In genomic region chr4:126130502-126130901, GRCm38 (mm10) we compare ENCODE assay signal across 8 mouse cellular contexts. TPM values are rescaled to one million over a fixed set of nuclear protein-coding genes. Genes with fewer than 3 reads are reported as not detected.
DNase-seq lines count a peak whose midpoint lies in the region; ATAC-seq and TF ChIP-seq lines count a peak whose summit lies in the region.
"Had no signal": no experiment of that assay in that cellular context is flagged by ENCODE, and none has a peak within 500 bp of the region (broad histone marks: within the 10 kb centered on the region; RNA-seq: fewer than 3 reads in every experiment).

No protein-coding gene starts in this region.

- no peak overlapping the region for H3K4me3 ChIP-seq in lung, embryonic 15.5 days
- no peak overlapping the region for H3K4me3 ChIP-seq in lung, adult 2 months (replicated peaks; ENCODE audit: extremely low read depth, low read depth, low read length)
- no peak overlapping the region for H3K4me3 ChIP-seq in intestine, embryonic 14.5 days (ENCODE audit: low read depth, low read length)
- H3K4me3 ChIP-seq in liver, embryonic 11.5 days (ENCODE audit: low read depth, low read length) = no peak overlapping the region
- no peak overlapping the region for H3K4me3 ChIP-seq in stomach, postnatal 0 days (ENCODE audit: low read depth, low read length)
- H3K4me3 ChIP-seq: erythroblast, embryonic 14.5 days had no signal

- no peak for TF ChIP-seq EP300 in stomach, postnatal 0 days (optimal IDR thresholded peaks at IDR 0.05)

- no peak for TF ChIP-seq CTCF in lung, adult 2 months (IDR thresholded peaks at IDR 0.05; ENCODE audit: insufficient read depth, low read length)
- no peak for TF ChIP-seq CTCF in stomach, postnatal 0 days (IDR thresholded peaks at IDR 0.05; ENCODE audit: low read depth)

- peaks cover 56% of the 10 kb centered on the region for H3K4me1 ChIP-seq in lung, embryonic 15.5 days
- peaks cover 23% of the 10 kb centered on the region for H3K4me1 ChIP-seq in lung, adult 2 months (ENCODE audit: control insufficient read depth, insufficient read depth, low read length)
- peaks cover 37% of the 10 kb centered on the region for H3K4me1 ChIP-seq in intestine, embryonic 14.5 days (replicated peaks; ENCODE audit: control insufficient read depth, insufficient read depth, low read length)
- peaks cover 5% of the 10 kb centered on the region; the same call in 1 of the 2 replicates for H3K4me1 ChIP-seq in liver, embryonic 11.5 days (replicated peaks; ENCODE audit: control insufficient read depth, insufficient read depth, low read length)
- H3K4me1 ChIP-seq in stomach, postnatal 0 days (replicated peaks; ENCODE audit: control insufficient read depth, insufficient read depth) = no peaks in the 10 kb centered on the region

- TF ChIP-seq POLR2A in lung, adult 2 months (IDR thresholded peaks at IDR 0.05; ENCODE audit: borderline replicate concordance, extremely low read depth, low read depth, low read length) = no peak

- H3K27me3 ChIP-seq in lung, embryonic 15.5 days = no peaks in the 10 kb centered on the region
- H3K27me3 ChIP-seq in intestine, embryonic 14.5 days (replicated peaks; ENCODE audit: control insufficient read depth, insufficient read depth, low read length) = no peaks in the 10 kb centered on the region
- no peaks in the 10 kb centered on the region for H3K27me3 ChIP-seq in liver, embryonic 11.5 days (replicated peaks; ENCODE audit: control insufficient read depth, insufficient read depth, low read length)
- H3K27me3 ChIP-seq in stomach, postnatal 0 days (ENCODE audit: control insufficient read depth, insufficient read depth, low read length) = no peaks in the 10 kb centered on the region

- peak overlapping the region; percentile 32 for H3K4me2 ChIP-seq in lung, embryonic 15.5 days
- peak overlapping the region; percentile 22 for H3K4me2 ChIP-seq in intestine, embryonic 14.5 days (ENCODE audit: low read length)
- no peak overlapping the region for H3K4me2 ChIP-seq in liver, embryonic 11.5 days
- H3K4me2 ChIP-seq in stomach, postnatal 0 days (replicated peaks; ENCODE audit: low read depth) = no peak overlapping the region

- DNase-seq in lung, adult 2 months = no peak
- DNase-seq in intestine, embryonic 14.5 days (ENCODE audit: low spot score) = peak; percentile 73
- no peak for DNase-seq in liver, embryonic 11.5 days (ENCODE audit: low spot score)
- DNase-seq in stomach, postnatal 0 days (ENCODE audit: low spot score) = no peak
- no peak for DNase-seq in gastrocnemius, postnatal 4 days (ENCODE audit: low spot score in 2 of 2)
- no peak for DNase-seq in urinary bladder, postnatal 36 days (ENCODE audit: low spot score in 2 of 2)

- no peaks in the 10 kb centered on the region for H3K9me3 ChIP-seq in lung, embryonic 15.5 days
- no peaks in the 10 kb centered on the region for H3K9me3 ChIP-seq in intestine, embryonic 14.5 days (ENCODE audit: control insufficient read depth, low read length)
- no peaks in the 10 kb centered on the region for H3K9me3 ChIP-seq in liver, embryonic 11.5 days (ENCODE audit: control insufficient read depth, low read length)
- H3K9me3 ChIP-seq in stomach, postnatal 0 days (ENCODE audit: control insufficient read depth, low read length) = no peaks in the 10 kb centered on the region

- WGBS in lung, embryonic 15.5 days = 20% methylated on average over 11 of the region's 11 CpGs
- 24% methylated on average over 11 of the region's 11 CpGs for WGBS in lung, adult 2 months
- WGBS in intestine, embryonic 14.5 days = 18% methylated on average over 11 of the region's 11 CpGs
- WGBS in liver, embryonic 11.5 days = 69% methylated on average over 11 of the region's 11 CpGs
- WGBS in stomach, postnatal 0 days = 32% methylated on average over 11 of the region's 11 CpGs

- no peak overlapping the region for H3K9ac ChIP-seq in lung, embryonic 15.5 days
- no peak overlapping the region for H3K9ac ChIP-seq in intestine, embryonic 14.5 days (ENCODE audit: low read length)
- no peak overlapping the region for H3K9ac ChIP-seq in liver, embryonic 11.5 days (ENCODE audit: low read depth, low read length)
- no peak overlapping the region for H3K9ac ChIP-seq in stomach, postnatal 0 days (ENCODE audit: low read length)

- ATAC-seq in lung, embryonic 15.5 days (ENCODE audit: borderline replicate concordance, extremely low read depth, low FRiP score, low TSS enrichment) = peak; percentile 53
- 0 out of 2 replicates have a peak, but pooled peaks have one; percentile 5 for ATAC-seq in intestine, embryonic 14.5 days (replicated peaks; ENCODE audit: low FRiP score, low TSS enrichment, low read depth)
- ATAC-seq in liver, embryonic 11.5 days (replicated peaks; ENCODE audit: low FRiP score) = no peak
- ATAC-seq in stomach, postnatal 0 days (ENCODE audit: low FRiP score, low TSS enrichment) = no peak

- peak overlapping the region; percentile 96 for H3K27ac ChIP-seq in lung, embryonic 15.5 days
- peak overlapping the region; percentile 89 for H3K27ac ChIP-seq in intestine, embryonic 14.5 days (ENCODE audit: low read depth)
- peak overlapping the region; percentile 64; the same call in 1 of the 2 replicates for H3K27ac ChIP-seq in liver, embryonic 11.5 days (ENCODE audit: low read depth, low read length)
- H3K27ac ChIP-seq in stomach, postnatal 0 days (replicated peaks) = peak overlapping the region; percentile 45

- peaks cover 43% of the 10 kb centered on the region for H3K36me3 ChIP-seq in lung, embryonic 15.5 days
- peaks cover 41% of the 10 kb centered on the region for H3K36me3 ChIP-seq in intestine, embryonic 14.5 days (ENCODE audit: control insufficient read depth, insufficient read depth, low read length)
- peaks cover 8% of the 10 kb centered on the region; the same call in 1 of the 2 replicates for H3K36me3 ChIP-seq in liver, embryonic 11.5 days (ENCODE audit: control insufficient read depth, insufficient read depth, low read length)
- peaks cover 28% of the 10 kb centered on the region for H3K36me3 ChIP-seq in stomach, postnatal 0 days (ENCODE audit: control insufficient read depth, insufficient read depth, low read length)

RNA-seq across cellular contexts. Expression of gene Eva1b, which starts 17.0 kb away (rescaled TPM):
- polyA plus RNA-seq in lung, embryonic 15.5 days (2015; fragmentation: Nextera tagmentation; extraction: Ambion mirVana) = 95.9 and 101 TPM in 2 replicates
- 221 and 295 TPM in 2 replicates for polyA plus RNA-seq in lung, adult 2 months (2012; rRNA removed)
- 61.0 and 63.2 TPM in 2 replicates for polyA plus RNA-seq in intestine, embryonic 14.5 days (2014; fragmentation: Nextera tagmentation; extraction: Ambion mirVana)
- polyA plus RNA-seq in liver, embryonic 11.5 days (2014; fragmentation: Nextera tagmentation; extraction: Ambion mirVana) = 25.3 and 28.1 TPM in 2 replicates
- 39.7 and 39.9 TPM in 2 replicates for polyA plus RNA-seq in stomach, postnatal 0 days (2015; fragmentation: Nextera tagmentation; extraction: Ambion mirVana)
- 10 to 100 TPM; 31.8 to 33.8 TPM for total RNA-seq in gastrocnemius, postnatal 4 days (2021)

RNA-seq across cellular contexts. Expression of gene Stk40, which starts 26.7 kb away (rescaled TPM):
- 37.8 and 40.7 TPM in 2 replicates for polyA plus RNA-seq in lung, embryonic 15.5 days (2015; fragmentation: Nextera tagmentation; extraction: Ambion mirVana)
- 38.0 and 41.1 TPM in 2 replicates for polyA plus RNA-seq in lung, adult 2 months (2012; rRNA removed)
- 22.5 and 23.8 TPM in 2 replicates for polyA plus RNA-seq in intestine, embryonic 14.5 days (2014; fragmentation: Nextera tagmentation; extraction: Ambion mirVana)
- polyA plus RNA-seq in liver, embryonic 11.5 days (2014; fragmentation: Nextera tagmentation; extraction: Ambion mirVana) = 24.4 and 26.7 TPM in 2 replicates
- polyA plus RNA-seq in stomach, postnatal 0 days (2015; fragmentation: Nextera tagmentation; extraction: Ambion mirVana) = 17.3 and 20.2 TPM in 2 replicates
- 10 to 100 TPM; 34.4 to 39.0 TPM for total RNA-seq in gastrocnemius, postnatal 4 days (2021)

RNA-seq across cellular contexts. Expression of gene Sh3d21, which starts 32.8 kb away (rescaled TPM):
- polyA plus RNA-seq in lung, embryonic 15.5 days (2015; fragmentation: Nextera tagmentation; extraction: Ambion mirVana) = 7.2 and 9.4 TPM in 2 replicates
- polyA plus RNA-seq in lung, adult 2 months (2012; rRNA removed) = 6.2 and 7.5 TPM in 2 replicates
- 7.4 and 7.9 TPM in 2 replicates for polyA plus RNA-seq in intestine, embryonic 14.5 days (2014; fragmentation: Nextera tagmentation; extraction: Ambion mirVana)
- 2.3 TPM in 2 replicates for polyA plus RNA-seq in liver, embryonic 11.5 days (2014; fragmentation: Nextera tagmentation; extraction: Ambion mirVana)
- polyA plus RNA-seq in stomach, postnatal 0 days (2015; fragmentation: Nextera tagmentation; extraction: Ambion mirVana) = 8.4 and 12.0 TPM in 2 replicates
- total RNA-seq in gastrocnemius, postnatal 4 days (2021) = 1 to 10 TPM; 2.9 TPM

RNA-seq across cellular contexts. Expression of gene Lsm10, which starts 34.1 kb away (rescaled TPM):
- 50.3 and 54.1 TPM in 2 replicates for polyA plus RNA-seq in lung, embryonic 15.5 days (2015; fragmentation: Nextera tagmentation; extraction: Ambion mirVana)
- 30.2 and 34.8 TPM in 2 replicates for polyA plus RNA-seq in lung, adult 2 months (2012; rRNA removed)
- polyA plus RNA-seq in intestine, embryonic 14.5 days (2014; fragmentation: Nextera tagmentation; extraction: Ambion mirVana) = 55.6 and 58.5 TPM in 2 replicates
- polyA plus RNA-seq in liver, embryonic 11.5 days (2014; fragmentation: Nextera tagmentation; extraction: Ambion mirVana) = 46.6 and 53.3 TPM in 2 replicates
- polyA plus RNA-seq in stomach, postnatal 0 days (2015; fragmentation: Nextera tagmentation; extraction: Ambion mirVana) = 41.8 and 46.5 TPM in 2 replicates
- total RNA-seq in gastrocnemius, postnatal 4 days (2021) = 10 to 100 TPM; 16.2 to 16.9 TPM

Comparison
In these comparisons a context has a peak if more than half of its experiments do, and no peak if none do; other contexts are left out.
1. ATAC-seq: peak in lung, embryonic 15.5 days (single experiment) and intestine, embryonic 14.5 days (single experiment); none in liver, embryonic 11.5 days (single experiment) and stomach, postnatal 0 days (single experiment).
2. H3K27ac ChIP-seq: peak in every context shown above with its lines; median percentile 96 in lung, embryonic 15.5 days; 89 in intestine, embryonic 14.5 days; 64 in liver, embryonic 11.5 days; 45 in stomach, postnatal 0 days.
3. H3K4me2 ChIP-seq: peak in lung, embryonic 15.5 days (single experiment) and intestine, embryonic 14.5 days (single experiment); none in liver, embryonic 11.5 days (single experiment) and stomach, postnatal 0 days (single experiment).